Mouse (Mus musculus) E14TG2a.4 (cell line): Measurements from ENCODE around the gene Kcna5.

ENCODE experiments used
- CTCF ChIP-seq: conservative IDR thresholded peaks from 2 replicates; pipeline ENCODE4 v1.5.1; 2014; ENCODE audit warnings: low read length
- NANOG ChIP-seq: IDR thresholded peaks from 2 replicates; pipeline ENCODE4 v1.6.1; 2014; ENCODE audit warnings: borderline replicate concordance, low read length, mixed read lengths
- POU5F1 ChIP-seq: IDR thresholded peaks from 2 replicates; pipeline ENCODE4 v1.6.1; 2014; ENCODE audit warnings: low read length, borderline replicate concordance

GRCm38 (mm10) chr6:126576566-126576965, 41.4 kb upstream of the Kcna5 start:
- TF ChIP-seq CTCF (no peak), POU5F1 (no peak), NANOG (no peak)
